Mouse (Mus musculus) G1E (cell line): ENCODE measurements around the gene Gpsm1.

Experiments
- CTCF ChIP-seq: IDR thresholded peaks from 2 replicates; pipeline ENCODE4 v1.5.1; 2012; ENCODE audit warnings: low read depth, low read length, inconsistent platforms, mixed read lengths
- TAL1 ChIP-seq: conservative IDR thresholded peaks from 2 replicates; pipeline ENCODE4 v1.6.1; 2012; ENCODE audit warnings: low read depth, low read length, inconsistent platforms, mixed read lengths

DNA sequence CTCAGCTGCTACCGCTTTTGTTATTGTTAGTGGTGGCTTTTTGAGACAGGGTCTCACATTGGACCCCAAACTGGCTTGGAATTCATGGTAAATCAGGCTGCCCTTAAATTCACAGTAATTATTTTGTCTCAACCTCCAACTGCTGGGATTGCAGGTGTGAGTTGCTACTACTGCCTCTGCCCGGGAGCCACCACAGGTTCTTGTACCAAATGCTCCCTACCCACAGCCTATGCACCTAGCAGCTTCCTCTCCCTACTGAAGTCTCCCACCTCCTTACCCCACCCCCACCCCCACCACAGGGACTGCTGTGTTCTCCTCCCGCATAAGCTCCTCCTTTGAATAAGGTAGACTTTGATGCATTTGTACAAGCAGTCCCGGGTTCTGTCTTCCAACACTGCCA lies 40.9 kb downstream of the Gpsm1 start:
- TF ChIP-seq TAL1 (no peak), CTCF (no peak)
